Mouse (Mus musculus) hindbrain, embryonic 13.5 days (tissue): ENCODE data around the gene Wfdc11. TPM values are rescaled to one million over a fixed set of nuclear protein-coding genes. Genes with fewer than 3 reads are reported as not detected.
"Not testable (repeated sequence)": the region's sequence is repeated elsewhere in the genome, so short reads cannot be mapped to it uniquely, and the experiment has no call there.

ENCODE experiments used
- ATAC-seq: fragments of 200-750 bp; cut with Nextera tagmentation; 2 replicates; pipeline ENCODE4 v1.8.0; 2017; ENCODE audit warnings: moderate TSS enrichment; ENCODE audit not compliant: low FRiP score
- H3K27ac ChIP-seq: fragments of 300-500 bp; sonication (generic); 2 replicates; pipeline ENCODE4 v1.5.1; 2015; ENCODE audit warnings: inconsistent platforms, mild to moderate bottlenecking, moderate library complexity
- H3K27me3 ChIP-seq: fragments of 300-500 bp; sonication (generic); 2 replicates; pipeline ENCODE4 v1.6.1; 2015; ENCODE audit warnings: mild to moderate bottlenecking, inconsistent platforms
- H3K36me3 ChIP-seq: fragments of 300-500 bp; sonication (generic); 2 replicates; pipeline ENCODE4 v1.6.1; 2015; ENCODE audit warnings: mild to moderate bottlenecking, inconsistent platforms
- H3K4me1 ChIP-seq: fragments of 300-500 bp; sonication (generic); replicated peaks from 2 replicates; pipeline ENCODE4 v1.6.1; 2015; ENCODE audit warnings: inconsistent platforms
- H3K4me2 ChIP-seq: fragments of 300-500 bp; sonication (generic); 2 replicates; pipeline ENCODE4 v1.6.1; 2015; ENCODE audit warnings: inconsistent platforms, mild to moderate bottlenecking, moderate library complexity
- H3K4me3 ChIP-seq: fragments of 300-500 bp; sonication (generic); 2 replicates; pipeline ENCODE4 v1.5.1; 2015; ENCODE audit warnings: mild to moderate bottlenecking, inconsistent platforms
- H3K9ac ChIP-seq: fragments of 300-500 bp; sonication (generic); 2 replicates; pipeline ENCODE4 v1.6.1; 2015; ENCODE audit warnings: mild to moderate bottlenecking, inconsistent platforms
- H3K9me3 ChIP-seq: fragments of 300-500 bp; sonication (generic); 2 replicates; pipeline ENCODE4 v1.6.1; 2016; ENCODE audit warnings: inconsistent platforms
- WGBS: fragments of 180-500 bp; shearing (Covaris S2); methylation state at CpG from one replicate; pipeline ENCODE4 v1.1.7; 2015; 5-methylcytosine and 5-hydroxymethylcytosine counted together
- polyA plus RNA-seq: library from polyadenylated mRNA; unstranded; fragments of >200 nt; fragmentation: Nextera tagmentation; extraction: Ambion mirVana; gene quantifications from 2 replicates; pipeline ENCODE4 v1.2.1, GENCODE M21; 2015

The Wfdc11 gene
- polyA plus RNA-seq, 1 experiment from 2014 or later: not detected

DNA sequence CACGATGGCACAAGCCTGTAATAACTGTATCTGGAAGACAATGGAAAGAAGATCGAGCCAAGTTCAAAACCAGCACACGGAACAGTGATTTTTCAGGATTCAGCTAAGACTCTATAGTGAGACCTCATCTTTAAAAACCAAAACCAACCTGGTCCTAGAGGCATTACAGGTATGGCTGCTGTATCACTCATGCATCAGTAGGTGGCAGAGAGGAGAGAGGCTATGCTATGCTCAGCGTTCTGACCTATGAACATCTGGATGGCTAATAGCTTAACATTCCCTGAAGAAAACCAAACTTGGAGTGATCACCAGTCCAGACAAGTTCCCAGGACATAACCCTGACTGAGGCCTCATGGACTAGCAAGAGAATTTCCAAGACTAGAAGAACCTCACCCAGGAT lies 52.1 kb downstream of the Wfdc11 start:
- Histone ChIP-seq H3K27me3 (no peaks in the 10 kb centered on the region), H3K36me3 (no peaks in the 10 kb centered on the region), H3K9ac (no peak overlapping the region), H3K4me2 (no peak overlapping the region), H3K4me3 (no peak overlapping the region), H3K4me1 (no peaks in the 10 kb centered on the region), H3K27ac (no peak overlapping the region), H3K9me3 (no peaks in the 10 kb centered on the region)
- WGBS: 84% methylated on average over 4 of the region's 4 CpGs
- no peak for ATAC-seq

DNA sequence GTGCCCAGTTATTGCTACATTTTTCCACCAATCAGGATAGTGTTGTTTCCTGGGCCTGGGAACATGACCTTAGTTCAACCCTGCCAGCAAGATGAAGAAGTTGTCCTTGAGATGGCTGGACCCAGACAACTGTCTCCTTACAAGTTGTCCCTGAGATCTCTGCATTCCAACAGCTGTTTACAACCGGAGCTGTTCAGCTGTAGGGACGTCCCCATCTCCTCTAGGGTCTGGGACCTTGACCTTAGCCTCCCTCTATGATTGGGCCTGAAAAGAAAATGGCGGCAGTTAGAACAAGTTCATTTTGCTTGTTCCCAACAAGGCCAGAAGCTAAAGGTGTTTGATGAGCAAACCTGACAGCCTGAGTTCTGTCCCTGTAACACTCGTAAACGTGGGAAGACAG lies 54.8 kb downstream of the Wfdc11 start:
- H3K4me3 ChIP-seq: no peak overlapping the region
- H3K9me3 ChIP-seq: no peaks in the 10 kb centered on the region
- no peak overlapping the region for H3K27ac ChIP-seq
- H3K4me1 ChIP-seq: no peaks in the 10 kb centered on the region
- H3K4me2 ChIP-seq: no peak overlapping the region
- WGBS: 89% methylated on average over 5 of the region's 5 CpGs
- no peaks in the 10 kb centered on the region for H3K36me3 ChIP-seq
- H3K27me3 ChIP-seq: no peaks in the 10 kb centered on the region
- ATAC-seq: no peak
- H3K9ac ChIP-seq: no peak overlapping the region

DNA sequence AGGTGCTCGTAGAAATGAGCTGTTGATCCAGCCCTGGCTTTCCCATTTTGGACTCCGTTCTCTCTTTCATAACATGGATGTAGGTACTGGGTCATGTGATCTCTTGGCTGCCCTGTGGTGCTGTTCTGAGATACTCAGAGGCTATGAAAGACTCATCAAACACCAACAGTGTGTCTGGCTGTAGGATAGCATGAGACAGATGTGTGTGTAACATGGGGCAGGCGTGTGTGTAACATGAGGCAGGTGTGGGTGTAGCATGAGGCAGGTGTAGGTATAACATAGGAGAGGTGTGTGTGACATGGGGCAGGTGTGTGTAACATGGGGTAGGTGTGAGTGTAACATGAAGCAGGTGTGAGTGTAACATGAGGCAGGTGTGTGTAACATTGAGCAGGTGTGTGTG lies 58.5 kb downstream of the Wfdc11 start:
- 92% methylated on average over 3 of the region's 3 CpGs for WGBS
- no peaks in the 10 kb centered on the region for H3K4me1 ChIP-seq

DNA sequence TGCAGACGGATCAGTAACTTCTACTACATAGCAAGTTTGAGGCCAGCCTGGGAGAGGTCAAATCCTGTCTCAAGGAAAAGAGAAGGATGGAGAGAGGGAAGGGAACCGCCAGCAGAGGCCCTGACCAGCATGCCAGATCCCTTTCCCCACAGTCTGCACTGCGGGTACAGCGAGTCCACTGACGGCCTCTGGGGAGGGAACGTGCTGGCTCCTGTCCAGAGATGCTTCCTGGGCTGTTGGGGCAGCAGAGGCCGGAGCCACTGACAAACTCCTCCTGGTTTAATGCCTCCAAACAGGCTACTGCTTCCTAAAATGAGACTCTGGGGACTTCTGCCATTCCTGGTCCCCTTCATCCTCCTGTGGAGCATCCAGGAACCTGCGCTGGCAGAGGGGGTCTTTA lies 60.4 kb downstream of the Wfdc11 start, which contains the start of the genes Wfdc6b and Wfdc8:
TSS of gene Wfdc6b (plus strand) at position 52 of the 400 bp plus-strand sequence.
TSS of gene Wfdc8 (minus strand) at position 156 of the 400 bp plus-strand sequence.
- 63% methylated on average over 8 of the region's 8 CpGs for WGBS
- H3K9me3 ChIP-seq, H3K4me2 ChIP-seq, H3K4me1 ChIP-seq, H3K36me3 ChIP-seq, H3K27me3 ChIP-seq, H3K9ac ChIP-seq, H3K4me3 ChIP-seq, H3K27ac ChIP-seq, ATAC-seq: not testable (repeated sequence)

More for the DNA sequence above, 58.5 kb downstream of the Wfdc11 start:
- H3K4me2 ChIP-seq: no peak overlapping the region
- H3K36me3 ChIP-seq: no peaks in the 10 kb centered on the region
- no peak overlapping the region for H3K9ac ChIP-seq
- H3K27me3 ChIP-seq: no peaks in the 10 kb centered on the region
- no peak overlapping the region for H3K4me3 ChIP-seq
- no peak overlapping the region for H3K27ac ChIP-seq
- H3K9me3 ChIP-seq: no peaks in the 10 kb centered on the region
- no peak for ATAC-seq

Other genes with a start within 250 kb of the Wfdc11 start
- gene Sdc4, start 230.2 kb downstream of the Wfdc11 start, polyA plus RNA-seq: 9.0 and 9.7 TPM in 2 replicates
- gene Sys1, start 217.1 kb downstream of the Wfdc11 start, polyA plus RNA-seq: 84.3 and 85.3 TPM in 2 replicates
- 5.0 and 5.9 TPM in 2 replicates for gene Gm20458, start 213.1 kb downstream of the Wfdc11 start, polyA plus RNA-seq
- gene Trp53tg5, start 200.4 kb downstream of the Wfdc11 start, polyA plus RNA-seq: 0.18 TPM in 1 of 2 replicates, not detected in the other
- 12.0 and 13.8 TPM in 2 replicates for gene Dbndd2, start 188.0 kb downstream of the Wfdc11 start, polyA plus RNA-seq
- gene Pigt, start 176.6 kb downstream of the Wfdc11 start, polyA plus RNA-seq: 67.3 and 71.1 TPM in 2 replicates
- 4.5 and 5.5 TPM in 2 replicates for gene Wfdc2, start 111.7 kb downstream of the Wfdc11 start, polyA plus RNA-seq
- not detected in 2 replicates for gene Spint3, start 100.6 kb downstream of the Wfdc11 start, polyA plus RNA-seq
- gene Wfdc6a, start 88.6 kb downstream of the Wfdc11 start, polyA plus RNA-seq: not detected in 2 replicates
- not detected in 2 replicates for gene Eppin, start 80.5 kb downstream of the Wfdc11 start, polyA plus RNA-seq
- gene Wfdc6b, start 60.6 kb downstream of the Wfdc11 start, polyA plus RNA-seq: not detected in 2 replicates
- not detected in 2 replicates for gene Wfdc8, start 60.5 kb downstream of the Wfdc11 start, polyA plus RNA-seq
- not detected in 2 replicates for gene Wfdc16, start 35.3 kb downstream of the Wfdc11 start, polyA plus RNA-seq
- not detected in 2 replicates for gene Wfdc10, start 18.0 kb downstream of the Wfdc11 start, polyA plus RNA-seq
- not detected in 2 replicates for gene Wfdc9, start 17.5 kb downstream of the Wfdc11 start, polyA plus RNA-seq
- not detected in 2 replicates for gene Wfdc13, start 11.0 kb upstream of the Wfdc11 start, polyA plus RNA-seq
- not detected in 2 replicates for gene Spint4, start 24.4 kb upstream of the Wfdc11 start, polyA plus RNA-seq
- not detected in 2 replicates for gene Spint5, start 41.2 kb upstream of the Wfdc11 start, polyA plus RNA-seq
- 0.95 and 1.2 TPM in 2 replicates for gene Wfdc3, start 71.8 kb upstream of the Wfdc11 start, polyA plus RNA-seq
- 65.0 and 72.3 TPM in 2 replicates for gene Dnttip1, start 71.9 kb upstream of the Wfdc11 start, polyA plus RNA-seq
- 97.2 and 108 TPM in 2 replicates for gene Ube2c, start 95.8 kb upstream of the Wfdc11 start, polyA plus RNA-seq
- 1.3 and 3.9 TPM in 2 replicates for gene Tnnc2, start 105.9 kb upstream of the Wfdc11 start, polyA plus RNA-seq
- gene Snx21, start 111.7 kb upstream of the Wfdc11 start, polyA plus RNA-seq: 21.0 and 22.4 TPM in 2 replicates
- 19.4 and 19.8 TPM in 2 replicates for gene Acot8, start 130.8 kb upstream of the Wfdc11 start, polyA plus RNA-seq
- gene Zswim3, start 131.0 kb upstream of the Wfdc11 start, polyA plus RNA-seq: 13.7 and 14.6 TPM in 2 replicates
- 23.9 and 24.3 TPM in 2 replicates for gene Zswim1, start 148.6 kb upstream of the Wfdc11 start, polyA plus RNA-seq
- gene Spata25, start 154.4 kb upstream of the Wfdc11 start, polyA plus RNA-seq: not detected in 2 replicates
- gene Ctsa, start 158.8 kb upstream of the Wfdc11 start, polyA plus RNA-seq: 101 and 109 TPM in 2 replicates
- gene Neurl2, start 159.4 kb upstream of the Wfdc11 start, polyA plus RNA-seq: 5.4 and 5.9 TPM in 2 replicates
- gene Pltp, start 183.6 kb upstream of the Wfdc11 start, polyA plus RNA-seq: 123 and 127 TPM in 2 replicates
- gene Pcif1, start 205.2 kb upstream of the Wfdc11 start, polyA plus RNA-seq: 87.8 and 95.3 TPM in 2 replicates
- gene Zfp335, start 237.7 kb upstream of the Wfdc11 start, polyA plus RNA-seq: 13.1 and 13.9 TPM in 2 replicates